Mouse (Mus musculus): ENCODE results near the gene Cyth1. TPM values are rescaled to one million over a fixed set of nuclear protein-coding genes. Genes with fewer than 3 reads are reported as not detected.

Gene Cyth1
- polyA plus RNA-seq, 1 experiment, result 16.1 TPM

DNA sequence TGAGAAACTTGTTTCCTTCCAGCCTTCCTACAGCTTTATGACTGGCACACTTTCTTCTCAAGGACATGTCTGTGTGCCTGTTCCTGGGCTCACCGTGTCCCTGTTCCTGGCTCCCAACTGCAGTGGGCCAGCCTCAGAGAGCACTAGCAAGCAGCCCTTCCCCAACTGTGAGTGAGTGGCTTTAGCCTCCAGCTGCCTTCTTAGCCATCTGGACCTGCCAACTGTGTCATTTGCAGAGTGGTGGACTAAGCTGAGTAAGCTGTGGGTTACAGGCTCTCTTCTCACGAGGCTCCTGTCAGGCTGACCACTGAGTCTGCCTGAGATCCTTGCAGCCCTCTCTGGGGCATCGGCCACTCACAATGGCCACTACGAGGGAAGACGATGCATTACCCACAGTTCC lies 75.6 kb downstream of the Cyth1 start:
- Histone ChIP-seq H3K4me2 (ENCODE audit: low read depth) (no peak overlapping the region), H3K27me3 (ENCODE audit: control insufficient read depth, insufficient read depth, insufficient read length) (no peaks in the 10 kb centered on the region), H3ac (ENCODE audit: control insufficient read depth, insufficient read length) (no peak overlapping the region), H3K4me3 (no peak overlapping the region), H3K36me3 (ENCODE audit: control insufficient read depth, insufficient read depth) (peaks cover 19% of the 10 kb centered on the region), H3K79me2 (ENCODE audit: control insufficient read depth, insufficient read depth) (no peaks in the 10 kb centered on the region)
- peak in 1 of 3 experiments; percentile 43 for TF ChIP-seq MYOG (IDR thresholded peaks at IDR 0.05; ENCODE audit: control insufficient read depth in 1 of 3, insufficient read depth in 1 of 3, insufficient read length in 2 of 3, low read depth in 2 of 3)
- TF ChIP-seq E2F4 (IDR thresholded peaks at IDR 0.05; ENCODE audit: insufficient read depth), result no peak

DNA sequence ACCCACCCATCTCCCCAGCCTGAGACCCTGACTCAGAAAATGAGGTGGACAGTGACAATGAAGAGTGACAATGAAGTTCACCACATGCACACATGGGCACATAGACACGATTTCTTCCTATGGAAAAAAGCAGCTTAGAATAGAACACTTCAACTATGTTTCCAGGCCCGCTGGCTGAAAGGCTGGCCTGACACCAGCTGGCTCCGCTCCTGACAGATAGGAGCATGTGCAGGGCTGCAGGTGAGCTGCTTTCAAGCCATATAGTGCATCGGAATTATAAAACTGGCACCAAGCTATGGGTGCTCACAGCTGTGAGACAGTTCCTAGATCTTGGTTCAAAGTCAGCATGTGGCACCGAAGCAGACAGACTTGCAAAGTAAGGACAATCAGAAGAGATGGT lies 78.1 kb downstream of the Cyth1 start:
- H3K4me3 ChIP-seq, result no peak overlapping the region
- no peaks in the 10 kb centered on the region for H3K27me3 ChIP-seq (ENCODE audit: control insufficient read depth, insufficient read depth, insufficient read length)
- TF ChIP-seq POLR2AphosphoS2 (IDR thresholded peaks at IDR 0.05; ENCODE audit: insufficient read length, low read depth) (no peak), MAX (IDR thresholded peaks at IDR 0.05; ENCODE audit: low read depth) (no peak), TCF12 (IDR thresholded peaks at IDR 0.05; ENCODE audit: insufficient read depth, poor library complexity, severe bottlenecking) (no peak), E2F4 (IDR thresholded peaks at IDR 0.05; ENCODE audit: insufficient read depth) (no peak)
- no peak overlapping the region for H3ac ChIP-seq (ENCODE audit: control insufficient read depth, insufficient read length)
- no peaks in the 10 kb centered on the region for H3K79me2 ChIP-seq (ENCODE audit: control insufficient read depth, insufficient read depth)
- peaks cover 20% of the 10 kb centered on the region for H3K36me3 ChIP-seq (ENCODE audit: control insufficient read depth, insufficient read depth)
- H3K4me2 ChIP-seq (ENCODE audit: low read depth), result no peak overlapping the region

DNA sequence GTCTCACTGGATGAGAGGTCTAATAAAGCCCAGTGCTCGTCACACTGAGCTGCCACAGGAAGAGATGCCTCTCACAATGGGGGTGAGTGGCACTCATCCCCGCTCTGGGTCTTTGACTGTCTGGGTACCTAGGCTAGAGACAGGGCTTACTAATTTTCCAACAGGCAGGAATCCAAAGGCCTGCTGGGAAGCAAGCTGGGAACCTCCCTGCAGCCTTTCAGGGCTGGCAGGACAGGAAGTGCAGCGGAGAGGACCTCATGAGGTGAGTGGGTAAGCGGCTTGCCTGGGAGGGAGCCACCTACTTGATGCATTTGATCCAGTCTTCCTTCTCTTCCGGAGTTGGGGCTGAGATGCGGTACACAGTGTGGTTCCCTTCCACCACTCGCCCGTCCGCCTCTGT lies 79.7 kb downstream of the Cyth1 start:
- Histone ChIP-seq H3K4me2 (ENCODE audit: low read depth) (no peak overlapping the region), H3K4me3 (no peak overlapping the region), H3ac (ENCODE audit: control insufficient read depth, insufficient read length) (no peak overlapping the region), H3K27me3 (ENCODE audit: control insufficient read depth, insufficient read depth, insufficient read length) (no peaks in the 10 kb centered on the region), H3K36me3 (ENCODE audit: control insufficient read depth, insufficient read depth) (peaks cover 17% of the 10 kb centered on the region), H3K79me2 (ENCODE audit: control insufficient read depth, insufficient read depth) (no peaks in the 10 kb centered on the region)
- no peak for TF ChIP-seq SRF (IDR thresholded peaks at IDR 0.05; ENCODE audit: control insufficient read depth, insufficient read length, low read depth)
- TF ChIP-seq POLR2AphosphoS2 (IDR thresholded peaks at IDR 0.05; ENCODE audit: insufficient read length, low read depth), result no peak
- TF ChIP-seq MYOD1 (IDR thresholded peaks at IDR 0.05; ENCODE audit: control insufficient read depth in 1 of 3, insufficient read length in 2 of 3, low read depth in 2 of 3), result no peak
- no peak for TF ChIP-seq TCF3 (IDR thresholded peaks at IDR 0.05; ENCODE audit: insufficient read length, low read depth)
- no peak for TF ChIP-seq POLR2A (IDR thresholded peaks at IDR 0.05; ENCODE audit: insufficient read length, low read depth)

DNA sequence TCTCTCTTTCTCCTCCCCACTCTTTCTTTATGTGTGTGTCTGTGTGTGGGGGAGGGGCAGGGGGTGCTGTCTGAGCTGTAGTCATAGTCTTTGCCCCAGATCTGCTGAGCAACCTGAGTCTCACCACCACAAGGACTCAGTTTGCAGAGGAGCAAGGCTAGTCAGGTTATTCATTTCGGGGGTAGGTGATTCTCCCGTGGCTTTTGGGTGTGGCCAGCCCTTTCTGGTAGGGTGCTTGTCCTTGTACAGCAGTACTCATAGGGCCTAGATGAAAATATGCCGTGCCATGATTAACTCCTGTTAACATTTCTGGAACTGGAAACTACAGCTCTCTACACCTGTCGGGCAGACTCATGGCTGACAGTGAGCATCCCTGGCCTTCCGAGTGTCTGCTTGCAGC lies 81.8 kb downstream of the Cyth1 start:
- no peak overlapping the region for H3K4me2 ChIP-seq (ENCODE audit: low read depth)
- H3ac ChIP-seq (ENCODE audit: control insufficient read depth, insufficient read length), result no peak overlapping the region
- TF ChIP-seq TCF12 (IDR thresholded peaks at IDR 0.05; ENCODE audit: insufficient read depth, poor library complexity, severe bottlenecking), result no peak
- TF ChIP-seq TCF3 (IDR thresholded peaks at IDR 0.05; ENCODE audit: insufficient read length, low read depth), result no peak
- TF ChIP-seq POLR2AphosphoS2 (IDR thresholded peaks at IDR 0.05; ENCODE audit: insufficient read length, low read depth), result no peak
- H3K4me3 ChIP-seq, result no peak overlapping the region
- H3K36me3 ChIP-seq (ENCODE audit: control insufficient read depth, insufficient read depth), result peaks cover 17% of the 10 kb centered on the region
- H3K79me2 ChIP-seq (ENCODE audit: control insufficient read depth, insufficient read depth), result no peaks in the 10 kb centered on the region
- H3K27me3 ChIP-seq (ENCODE audit: control insufficient read depth, insufficient read depth, insufficient read length), result no peaks in the 10 kb centered on the region

DNA sequence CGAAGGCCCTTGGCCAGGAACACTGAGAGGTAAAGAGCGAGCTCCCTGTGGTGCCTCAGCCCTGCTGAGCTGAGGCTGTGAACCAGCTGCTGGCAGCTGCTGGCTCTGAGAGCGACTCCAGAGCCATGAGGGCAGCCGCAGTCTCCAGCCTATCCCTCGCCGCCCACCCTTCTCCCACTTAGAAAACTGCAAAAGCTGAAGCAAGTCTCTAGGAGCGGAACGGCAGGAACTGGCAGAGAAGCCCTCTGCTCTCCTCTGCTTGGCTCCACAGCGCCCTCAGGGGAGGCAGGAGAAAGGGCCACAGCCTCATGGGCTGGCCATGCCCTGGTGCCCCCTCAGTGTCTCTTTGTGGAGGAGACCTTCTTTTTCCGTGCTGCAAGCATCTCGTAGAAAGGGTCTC lies 82.7 kb downstream of the Cyth1 start:
- H3ac ChIP-seq (ENCODE audit: control insufficient read depth, insufficient read length), result no peak overlapping the region
- H3K79me2 ChIP-seq (ENCODE audit: control insufficient read depth, insufficient read depth), result no peaks in the 10 kb centered on the region
- TF ChIP-seq POLR2AphosphoS2 (IDR thresholded peaks at IDR 0.05; ENCODE audit: insufficient read length, low read depth), result no peak
- TF ChIP-seq SRF (IDR thresholded peaks at IDR 0.05; ENCODE audit: control insufficient read depth, insufficient read length, low read depth), result no peak
- no peak for TF ChIP-seq TCF12 (IDR thresholded peaks at IDR 0.05; ENCODE audit: insufficient read depth, poor library complexity, severe bottlenecking)
- TF ChIP-seq USF1 (IDR thresholded peaks at IDR 0.05; ENCODE audit: low read depth), result no peak
- TF ChIP-seq REST (IDR thresholded peaks at IDR 0.05; ENCODE audit: insufficient read depth, insufficient read length), result no peak
- TF ChIP-seq E2F4 (IDR thresholded peaks at IDR 0.05; ENCODE audit: insufficient read depth), result no peak
- TF ChIP-seq MYOD1 (IDR thresholded peaks at IDR 0.05; ENCODE audit: control insufficient read depth in 1 of 3, insufficient read length in 2 of 3, low read depth in 2 of 3), result no peak
- no peak for TF ChIP-seq POLR2A (IDR thresholded peaks at IDR 0.05; ENCODE audit: insufficient read length, low read depth)
- TF ChIP-seq MAX (IDR thresholded peaks at IDR 0.05; ENCODE audit: low read depth), result no peak
- TF ChIP-seq CEBPB (IDR thresholded peaks at IDR 0.05; ENCODE audit: insufficient read depth, poor library complexity, severe bottlenecking), result no peak
- TF ChIP-seq MYOG (IDR thresholded peaks at IDR 0.05; ENCODE audit: control insufficient read depth in 1 of 3, insufficient read depth in 1 of 3, insufficient read length in 2 of 3, low read depth in 2 of 3), result no peak
- TF ChIP-seq TCF3 (IDR thresholded peaks at IDR 0.05; ENCODE audit: insufficient read length, low read depth), result no peak
- H3K4me2 ChIP-seq (ENCODE audit: low read depth), result no peak overlapping the region
- peaks cover 17% of the 10 kb centered on the region for H3K36me3 ChIP-seq (ENCODE audit: control insufficient read depth, insufficient read depth)
- no peak overlapping the region for H3K4me3 ChIP-seq
- H3K27me3 ChIP-seq (ENCODE audit: control insufficient read depth, insufficient read depth, insufficient read length), result no peaks in the 10 kb centered on the region

DNA sequence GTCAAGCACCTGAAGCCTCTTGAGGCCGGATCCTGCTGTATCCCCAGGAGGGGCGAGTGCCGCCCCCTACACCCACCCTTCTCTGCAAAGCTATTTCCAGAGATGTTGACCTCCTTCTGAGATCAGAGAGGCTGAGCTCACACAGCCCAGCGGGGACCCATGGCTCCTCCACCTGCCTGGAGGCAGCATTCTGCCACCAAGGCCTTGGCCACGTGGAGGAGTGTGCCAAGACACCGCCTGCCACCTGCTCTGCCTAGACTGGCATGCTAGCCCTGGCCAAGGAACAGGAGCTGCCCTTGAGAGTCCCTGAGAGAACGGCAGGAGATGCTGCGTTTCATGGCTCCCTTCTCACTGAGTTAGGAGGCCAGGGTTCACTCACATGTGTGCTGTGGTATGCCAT lies 83.8 kb downstream of the Cyth1 start:
- no peak for TF ChIP-seq POLR2AphosphoS2 (IDR thresholded peaks at IDR 0.05; ENCODE audit: insufficient read length, low read depth)
- no peak for TF ChIP-seq CEBPB (IDR thresholded peaks at IDR 0.05; ENCODE audit: insufficient read depth, poor library complexity, severe bottlenecking)
- no peak for TF ChIP-seq E2F4 (IDR thresholded peaks at IDR 0.05; ENCODE audit: insufficient read depth)
- TF ChIP-seq POLR2A (IDR thresholded peaks at IDR 0.05; ENCODE audit: insufficient read length, low read depth), result no peak
- no peak for TF ChIP-seq MYOD1 (IDR thresholded peaks at IDR 0.05; ENCODE audit: control insufficient read depth in 1 of 3, insufficient read length in 2 of 3, low read depth in 2 of 3)
- TF ChIP-seq REST (IDR thresholded peaks at IDR 0.05; ENCODE audit: insufficient read depth, insufficient read length), result no peak
- no peak for TF ChIP-seq MYOG (IDR thresholded peaks at IDR 0.05; ENCODE audit: control insufficient read depth in 1 of 3, insufficient read depth in 1 of 3, insufficient read length in 2 of 3, low read depth in 2 of 3)
- TF ChIP-seq TCF3 (IDR thresholded peaks at IDR 0.05; ENCODE audit: insufficient read length, low read depth), result no peak
- no peak for TF ChIP-seq USF1 (IDR thresholded peaks at IDR 0.05; ENCODE audit: low read depth)
- no peak for TF ChIP-seq TCF12 (IDR thresholded peaks at IDR 0.05; ENCODE audit: insufficient read depth, poor library complexity, severe bottlenecking)
- no peak for TF ChIP-seq SRF (IDR thresholded peaks at IDR 0.05; ENCODE audit: control insufficient read depth, insufficient read length, low read depth)
- no peak for TF ChIP-seq MAX (IDR thresholded peaks at IDR 0.05; ENCODE audit: low read depth)
- Histone ChIP-seq H3K79me2 (ENCODE audit: control insufficient read depth, insufficient read depth) (no peaks in the 10 kb centered on the region), H3K27me3 (ENCODE audit: control insufficient read depth, insufficient read depth, insufficient read length) (no peaks in the 10 kb centered on the region), H3K36me3 (ENCODE audit: control insufficient read depth, insufficient read depth) (peaks cover 13% of the 10 kb centered on the region), H3ac (ENCODE audit: control insufficient read depth, insufficient read length) (no peak overlapping the region), H3K4me2 (ENCODE audit: low read depth) (no peak overlapping the region), H3K4me3 (no peak overlapping the region)

All from myocyte (in vitro differentiated cells).